Mouse (Mus musculus) heart, postnatal 36 days (tissue): Measurements from ENCODE around the gene Rap1b. TPM values are rescaled to one million over a fixed set of nuclear protein-coding genes. Genes with fewer than 3 reads are reported as not detected.
A peak's percentile ranks its signal among the peaks of the same experiment; 100 is the strongest.
"Not testable (repeated sequence)": the region's sequence is repeated elsewhere in the genome, so short reads cannot be mapped to it uniquely, and the experiment has no call there.

Experiments used
- DNase-seq, 2 experiments: peaks; one replicate each; pipeline ENCODE4 v3.0.0; 2021 to 2022
- intact Hi-C: fragments of 180-260 bp; cut with DNase I; formaldehyde crosslinking; loops from one replicate; pipeline ENCODE4 v1.15.1; 2025
- total RNA-seq, 2 experiments: library from RNA; stranded (reverse); gene quantifications; 2 replicates each; pipeline ENCODE4 v1.2.3; 2021

The Rap1b gene
- 10 to 100 TPM; 50.7 to 63.9 TPM for total RNA-seq

- intact Hi-C loops, result loop anchor here (1.0 to 2.0 kb wide), 7 partner anchors 17 to 265 kb away; partner anchors contain the start of gene Nup107
- DNase-seq, result peak; percentile 98
Measured at GRCm38 (mm10) chr10:117845597-117846259, at the start of gene Rap1b. Rap1b (minus strand) TSS chr10:117846035.

GRCm38 (mm10) chr10:117895186-117895585, 49.4 kb upstream of the Rap1b start:
- DNase-seq, result no peak
- intact Hi-C loops, result no loop called here

- intact Hi-C loops, result no loop called here
Measured at GRCm38 (mm10) chr10:117894114-117895035, 48.5 kb upstream of the Rap1b start.

GRCm38 (mm10) chr10:117893128-117893527, 47.3 kb upstream of the Rap1b start:
- intact Hi-C loops, DNase-seq: not testable (repeated sequence)

More at GRCm38 (mm10) chr10:117894114-117895035, 48.5 kb upstream of the Rap1b start:
- DNase-seq, result no peak

- intact Hi-C loops, result no loop called here
Measured at GRCm38 (mm10) chr10:117891327-117891726, 45.5 kb upstream of the Rap1b start.

GRCm38 (mm10) chr10:117888822-117889221, 43.0 kb upstream of the Rap1b start:
- no peak for DNase-seq
- intact Hi-C loops, result no loop called here

More at GRCm38 (mm10) chr10:117891327-117891726, 45.5 kb upstream of the Rap1b start:
- DNase-seq, result no peak

GRCm38 (mm10) chr10:117885358-117885757, 39.5 kb upstream of the Rap1b start:
- intact Hi-C loops, result no loop called here
- no peak for DNase-seq

- intact Hi-C loops, result no loop called here
- no peak for DNase-seq
Measured at GRCm38 (mm10) chr10:117884760-117885159, 38.9 kb upstream of the Rap1b start.

GRCm38 (mm10) chr10:117883438-117883837, 37.6 kb upstream of the Rap1b start:
- DNase-seq, result no peak
- intact Hi-C loops, result no loop called here

- no peak for DNase-seq
- intact Hi-C loops, result no loop called here
Measured at GRCm38 (mm10) chr10:117878628-117879027, 32.8 kb upstream of the Rap1b start.

- intact Hi-C loops, result no loop called here
- DNase-seq, result no peak
Measured at GRCm38 (mm10) chr10:117876801-117877200, 31.0 kb upstream of the Rap1b start.

GRCm38 (mm10) chr10:117876400-117876799, 30.6 kb upstream of the Rap1b start:
- no peak for DNase-seq
- intact Hi-C loops, result no loop called here

GRCm38 (mm10) chr10:117874936-117875335, 29.1 kb upstream of the Rap1b start:
- DNase-seq, result no peak
- intact Hi-C loops, result no loop called here

GRCm38 (mm10) chr10:117873952-117874351, 28.1 kb upstream of the Rap1b start:
- intact Hi-C loops, result no loop called here
- no peak for DNase-seq

GRCm38 (mm10) chr10:117872468-117872867, 26.6 kb upstream of the Rap1b start:
- no peak for DNase-seq

GRCm38 (mm10) chr10:117867301-117867700, 21.5 kb upstream of the Rap1b start:
- no peak for DNase-seq
- intact Hi-C loops, result no loop called here

More at GRCm38 (mm10) chr10:117872468-117872867, 26.6 kb upstream of the Rap1b start:
- intact Hi-C loops, result no loop called here

- no peak for DNase-seq
- intact Hi-C loops, result no loop called here
Measured at GRCm38 (mm10) chr10:117866641-117867040, 20.8 kb upstream of the Rap1b start.

- intact Hi-C loops, result no loop called here
- DNase-seq, result no peak
Measured at GRCm38 (mm10) chr10:117864695-117865094, 18.9 kb upstream of the Rap1b start.

- intact Hi-C loops, result no loop called here
Measured at GRCm38 (mm10) chr10:117864251-117864650, 18.4 kb upstream of the Rap1b start.

GRCm38 (mm10) chr10:117862014-117862580, 16.3 kb upstream of the Rap1b start:
- intact Hi-C loops, result no loop called here
- DNase-seq, result no peak

More at GRCm38 (mm10) chr10:117864251-117864650, 18.4 kb upstream of the Rap1b start:
- no peak for DNase-seq

GRCm38 (mm10) chr10:117860958-117861357, 15.1 kb upstream of the Rap1b start:
- peak; percentile 32 to 33 for DNase-seq
- intact Hi-C loops, result no loop called here
